Mouse (Mus musculus) right cerebral cortex, postnatal 14 days (tissue): ENCODE measurements around the gene Rfx5.
A peak's percentile ranks its signal among the peaks of the same experiment; 100 is the strongest.
"Not testable (repeated sequence)": the region's sequence is repeated elsewhere in the genome, so short reads cannot be mapped to it uniquely, and the experiment has no call there.

Experiments
- DNase-seq: peaks from one replicate; pipeline ENCODE4 v3.0.0; 2022

Rfx5 gene

GRCm38 (mm10) chr3:94936147-94936546 lies 17.7 kb upstream of the Rfx5 start:
- not testable (repeated sequence) for DNase-seq

- DNase-seq, result not testable (repeated sequence)
Measured at GRCm38 (mm10) chr3:94937194-94937593, 16.7 kb upstream of the Rfx5 start.

- not testable (repeated sequence) for DNase-seq
Measured at GRCm38 (mm10) chr3:94940033-94940432, 13.8 kb upstream of the Rfx5 start.

GRCm38 (mm10) chr3:94942211-94942967 lies 11.5 kb upstream of the Rfx5 start:
- not testable (repeated sequence) for DNase-seq

- not testable (repeated sequence) for DNase-seq
Measured at GRCm38 (mm10) chr3:94943706-94944105, 10.2 kb upstream of the Rfx5 start.

GRCm38 (mm10) chr3:94948066-94948614 lies 5.7 kb upstream of the Rfx5 start:
- DNase-seq, result no peak

- no peak for DNase-seq
Measured at GRCm38 (mm10) chr3:94949645-94950044, 4.2 kb upstream of the Rfx5 start.

GRCm38 (mm10) chr3:94952806-94953205 lies 1.1 kb upstream of the Rfx5 start:
- DNase-seq, result no peak

- no peak for DNase-seq
Measured at GRCm38 (mm10) chr3:94953384-94953763, 501 bp upstream of the Rfx5 start.

- DNase-seq, result no peak
Measured at GRCm38 (mm10) chr3:94958295-94958694, 4.4 kb downstream of the Rfx5 start.

- no peak for DNase-seq
Measured at GRCm38 (mm10) chr3:94959871-94960270, 6.0 kb downstream of the Rfx5 start.

- DNase-seq, result no peak
Measured at GRCm38 (mm10) chr3:94960322-94960721, 6.4 kb downstream of the Rfx5 start.

- no peak for DNase-seq
Measured at GRCm38 (mm10) chr3:94964989-94965388, 11.1 kb downstream of the Rfx5 start.

- DNase-seq, result no peak
Measured at GRCm38 (mm10) chr3:94965878-94966277, 12.0 kb downstream of the Rfx5 start.

- no peak for DNase-seq
Measured at GRCm38 (mm10) chr3:94972552-94972951, 18.7 kb downstream of the Rfx5 start.

- no peak for DNase-seq
Measured at GRCm38 (mm10) chr3:94973620-94974019, 19.7 kb downstream of the Rfx5 start.

- no peak for DNase-seq
Measured at GRCm38 (mm10) chr3:94974026-94974527, 20.2 kb downstream of the Rfx5 start.

GRCm38 (mm10) chr3:94974528-94975422 lies 20.9 kb downstream of the Rfx5 start, which contains the start of gene Pi4kb:
Gene Pi4kb (plus strand): TSS chr3:94974731.
- peak; percentile 69 for DNase-seq

GRCm38 (mm10) chr3:94984312-94984711 lies 30.4 kb downstream of the Rfx5 start:
- no peak for DNase-seq

- DNase-seq, result no peak
Measured at GRCm38 (mm10) chr3:94985513-94985912, 31.6 kb downstream of the Rfx5 start.

- no peak for DNase-seq
Measured at GRCm38 (mm10) chr3:94987578-94987977, 33.7 kb downstream of the Rfx5 start.

GRCm38 (mm10) chr3:94989159-94989761 lies 35.4 kb downstream of the Rfx5 start:
- DNase-seq, result no peak

GRCm38 (mm10) chr3:94996946-94997345 lies 43.1 kb downstream of the Rfx5 start:
- DNase-seq, result peak; percentile 84
